Mouse (Mus musculus) myocyte (in vitro differentiated cells): ENCODE data around the gene Rhoq. TPM values are rescaled to one million over a fixed set of nuclear protein-coding genes. Genes with fewer than 3 reads are reported as not detected.

Experiments used
- H3K27me3 ChIP-seq: one replicate; pipeline ENCODE4 v1.6.1; 2011; ENCODE audit not compliant: control insufficient read depth, insufficient read depth, insufficient read length
- H3K36me3 ChIP-seq: one replicate; pipeline ENCODE4 v1.6.1; 2011; ENCODE audit not compliant: control insufficient read depth, insufficient read depth
- H3K4me2 ChIP-seq: one replicate; pipeline ENCODE4 v1.6.1; 2011; ENCODE audit warnings: low read depth, control low read depth
- H3K4me3 ChIP-seq: one replicate; pipeline ENCODE4 v1.5.1; 2011; ENCODE audit warnings: mild to moderate bottlenecking, control low read depth, moderate library complexity
- H3K79me2 ChIP-seq: one replicate; pipeline ENCODE4 v1.6.1; 2011; ENCODE audit not compliant: control insufficient read depth, insufficient read depth
- H3ac ChIP-seq: one replicate; pipeline ENCODE4 v1.6.1; 2011; ENCODE audit not compliant: control insufficient read depth, insufficient read length
- CEBPB ChIP-seq: IDR thresholded peaks from 2 replicates; pipeline ENCODE4 v1.6.1; 2011; ENCODE audit warnings: mild to moderate bottlenecking, moderate library complexity; ENCODE audit not compliant: poor library complexity, insufficient read depth, severe bottlenecking
- E2F4 ChIP-seq: IDR thresholded peaks from one replicate; pipeline ENCODE4 v1.6.1; 2011; ENCODE audit warnings: mild to moderate bottlenecking, control low read depth, moderate library complexity; ENCODE audit not compliant: insufficient read depth
- MAX ChIP-seq: IDR thresholded peaks from one replicate; pipeline ENCODE4 v1.6.1; 2011; ENCODE audit warnings: low read depth, mild to moderate bottlenecking, control low read depth
- MYOD1 ChIP-seq, 3 experiments: IDR thresholded peaks; one replicate each; pipeline ENCODE4 v1.6.1; 2011; ENCODE audit warnings: control low read depth in 2 of 3, low read depth in 2 of 3, mild to moderate bottlenecking in 2 of 3, moderate library complexity in 1 of 3; ENCODE audit not compliant: insufficient read length in 2 of 3, control insufficient read depth in 1 of 3
- MYOG ChIP-seq, 3 experiments: IDR thresholded peaks; one replicate each; pipeline ENCODE4 v1.6.1; 2011; ENCODE audit warnings: control low read depth in 2 of 3, low read depth in 2 of 3, mild to moderate bottlenecking in 2 of 3; ENCODE audit not compliant: insufficient read length in 2 of 3, control insufficient read depth in 1 of 3, insufficient read depth in 1 of 3
- POLR2A ChIP-seq: IDR thresholded peaks from one replicate; pipeline ENCODE4 v1.6.1; 2011; ENCODE audit warnings: low read depth, mild to moderate bottlenecking, control low read depth, moderate library complexity; ENCODE audit not compliant: insufficient read length
- POLR2AphosphoS2 ChIP-seq: IDR thresholded peaks from one replicate; pipeline ENCODE4 v1.6.1; 2011; ENCODE audit warnings: low read depth, control low read depth; ENCODE audit not compliant: insufficient read length
- REST ChIP-seq: IDR thresholded peaks from one replicate; pipeline ENCODE4 v1.6.1; 2011; ENCODE audit warnings: mild to moderate bottlenecking, control low read depth, moderate library complexity; ENCODE audit not compliant: insufficient read depth, insufficient read length
- SRF ChIP-seq: IDR thresholded peaks from one replicate; pipeline ENCODE4 v1.6.1; 2011; ENCODE audit warnings: low read depth; ENCODE audit not compliant: control insufficient read depth, insufficient read length
- TCF12 ChIP-seq: IDR thresholded peaks from one replicate; pipeline ENCODE4 v1.6.1; 2011; ENCODE audit warnings: mild to moderate bottlenecking, control low read depth; ENCODE audit not compliant: poor library complexity, insufficient read depth, severe bottlenecking
- TCF3 ChIP-seq: IDR thresholded peaks from one replicate; pipeline ENCODE4 v1.6.1; 2011; ENCODE audit warnings: low read depth, control low read depth; ENCODE audit not compliant: insufficient read length
- USF1 ChIP-seq: IDR thresholded peaks from one replicate; pipeline ENCODE4 v1.6.1; 2011; ENCODE audit warnings: low read depth, mild to moderate bottlenecking, control low read depth, moderate library complexity
- polyA plus RNA-seq: library from polyadenylated mRNA; unstranded; fragments of >200 nt; fragmentation: generic; extraction: Trizol; gene quantifications from one replicate; pipeline ENCODE4 v1.2.1, GENCODE M21; 2012; ENCODE audit warnings: missing spikeins

Gene Rhoq
- polyA plus RNA-seq, 1 experiment = 60.0 TPM

GRCm38 (mm10) chr17:86924679-86925078, 38.2 kb upstream of the Rhoq start:
- Histone ChIP-seq H3ac (no peak overlapping the region), H3K4me3 (no peak overlapping the region), H3K36me3 (no peaks in the 10 kb centered on the region), H3K79me2 (no peaks in the 10 kb centered on the region), H3K4me2 (no peak overlapping the region), H3K27me3 (peaks cover 5% of the 10 kb centered on the region)
- TF ChIP-seq TCF3 = no peak
- TF ChIP-seq POLR2A = no peak
- no peak for TF ChIP-seq E2F4
- TF ChIP-seq POLR2AphosphoS2 = no peak
- no peak for TF ChIP-seq USF1
- TF ChIP-seq MAX = no peak
- no peak for TF ChIP-seq TCF12
- TF ChIP-seq MYOD1 (IDR thresholded peaks at IDR 0.05; ENCODE audit: control insufficient read depth in 1 of 3, insufficient read length in 2 of 3, low read depth in 2 of 3) = no peak
- TF ChIP-seq REST = no peak
- TF ChIP-seq MYOG (IDR thresholded peaks at IDR 0.05; ENCODE audit: control insufficient read depth in 1 of 3, insufficient read depth in 1 of 3, insufficient read length in 2 of 3, low read depth in 2 of 3) = no peak
- TF ChIP-seq SRF = no peak
- TF ChIP-seq CEBPB = no peak

DNA sequence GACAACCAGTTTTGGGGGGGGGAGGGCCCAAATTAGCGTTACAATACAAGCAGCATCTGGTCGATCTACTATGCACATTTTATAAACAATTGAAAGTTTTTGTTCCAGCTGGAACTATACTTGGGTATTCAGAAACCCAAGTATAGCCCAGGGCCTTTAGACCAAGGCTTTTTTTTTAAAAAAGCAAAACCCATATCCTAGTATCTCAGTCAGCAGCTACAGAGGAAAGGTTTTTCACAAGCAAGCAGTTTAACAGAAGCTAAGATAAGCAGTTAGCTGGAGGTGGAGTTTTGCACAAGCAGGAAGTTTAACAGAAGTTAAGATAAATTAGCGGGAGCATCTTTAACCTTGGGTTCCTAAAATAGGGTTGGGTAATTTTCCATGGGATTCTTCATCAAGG, 36.0 kb upstream of the Rhoq start:
- no peak overlapping the region for H3ac ChIP-seq
- no peak overlapping the region for H3K4me3 ChIP-seq

GRCm38 (mm10) chr17:86929355-86929754, 33.5 kb upstream of the Rhoq start:
- H3K4me3 ChIP-seq = no peak overlapping the region

More for the DNA sequence above, 36.0 kb upstream of the Rhoq start:
- Histone ChIP-seq H3K36me3 (no peaks in the 10 kb centered on the region), H3K4me2 (no peak overlapping the region), H3K79me2 (no peaks in the 10 kb centered on the region), H3K27me3 (peaks cover 5% of the 10 kb centered on the region)
- no peak for TF ChIP-seq POLR2AphosphoS2
- TF ChIP-seq TCF12 = no peak
- no peak for TF ChIP-seq MYOD1 (IDR thresholded peaks at IDR 0.05; ENCODE audit: control insufficient read depth in 1 of 3, insufficient read length in 2 of 3, low read depth in 2 of 3)
- no peak for TF ChIP-seq CEBPB

GRCm38 (mm10) chr17:86929981-86930380, 32.9 kb upstream of the Rhoq start:
- Histone ChIP-seq H3ac (no peak overlapping the region), H3K4me3 (no peak overlapping the region), H3K4me2 (no peak overlapping the region), H3K79me2 (no peaks in the 10 kb centered on the region), H3K36me3 (no peaks in the 10 kb centered on the region), H3K27me3 (no peaks in the 10 kb centered on the region)
- TF ChIP-seq SRF (no peak), TCF3 (no peak), POLR2AphosphoS2 (no peak), USF1 (no peak), MYOG (IDR thresholded peaks at IDR 0.05; ENCODE audit: control insufficient read depth in 1 of 3, insufficient read depth in 1 of 3, insufficient read length in 2 of 3, low read depth in 2 of 3) (no peak), POLR2A (no peak), MAX (no peak), E2F4 (no peak), CEBPB (no peak), TCF12 (no peak)

More at GRCm38 (mm10) chr17:86929355-86929754, 33.5 kb upstream of the Rhoq start:
- TF ChIP-seq TCF3 = no peak
- TF ChIP-seq POLR2A = no peak
- no peak for TF ChIP-seq MYOD1 (IDR thresholded peaks at IDR 0.05; ENCODE audit: control insufficient read depth in 1 of 3, insufficient read length in 2 of 3, low read depth in 2 of 3)
- TF ChIP-seq TCF12 = no peak
- TF ChIP-seq E2F4 = no peak
- TF ChIP-seq CEBPB = no peak
- TF ChIP-seq POLR2AphosphoS2 = no peak
- no peak for TF ChIP-seq SRF
- TF ChIP-seq USF1 = no peak
- no peak for TF ChIP-seq REST
- no peak for TF ChIP-seq MAX
- TF ChIP-seq MYOG (IDR thresholded peaks at IDR 0.05; ENCODE audit: control insufficient read depth in 1 of 3, insufficient read depth in 1 of 3, insufficient read length in 2 of 3, low read depth in 2 of 3) = no peak
- Histone ChIP-seq H3K36me3 (no peaks in the 10 kb centered on the region), H3K27me3 (peaks cover 5% of the 10 kb centered on the region), H3K79me2 (no peaks in the 10 kb centered on the region), H3ac (no peak overlapping the region), H3K4me2 (no peak overlapping the region)

DNA sequence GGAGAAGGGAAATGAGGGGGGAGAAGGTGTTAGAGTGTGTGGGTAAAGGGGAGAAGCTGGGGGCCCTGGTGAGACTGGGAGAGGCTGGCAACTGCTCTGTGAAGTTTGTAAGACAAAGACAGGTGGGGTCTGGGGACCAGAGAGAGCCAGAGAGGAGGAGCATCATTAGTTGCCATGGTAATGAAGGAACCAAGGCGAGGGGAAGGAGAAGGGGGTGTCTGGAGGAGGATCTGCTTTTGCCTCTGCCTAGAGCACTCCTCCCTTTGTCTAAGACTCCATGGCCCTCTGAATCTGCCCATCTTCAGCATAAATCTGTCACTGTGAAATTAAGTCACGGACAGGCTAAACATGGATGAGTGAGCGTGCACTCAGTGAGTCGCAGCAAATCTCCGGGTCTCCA, 30.0 kb upstream of the Rhoq start:
- no peaks in the 10 kb centered on the region for H3K79me2 ChIP-seq
- no peaks in the 10 kb centered on the region for H3K27me3 ChIP-seq
- H3K36me3 ChIP-seq = no peaks in the 10 kb centered on the region
- TF ChIP-seq SRF (no peak), E2F4 (no peak), REST (no peak), USF1 (no peak), MYOD1 (IDR thresholded peaks at IDR 0.05; ENCODE audit: control insufficient read depth in 1 of 3, insufficient read length in 2 of 3, low read depth in 2 of 3) (no peak), POLR2AphosphoS2 (no peak), TCF12 (no peak)
- H3K4me2 ChIP-seq = peak overlapping the region; percentile 36
- H3K4me3 ChIP-seq = no peak overlapping the region
- no peak overlapping the region for H3ac ChIP-seq
